Mouse (Mus musculus): ENCODE data around the gene Stra8.

Gene Stra8

GRCm38 (mm10) chr6:34903441-34903840 lies 16.5 kb upstream of the Stra8 start:
- DNase-seq (ENCODE audit: low spot score) = no peak

- DNase-seq (ENCODE audit: low spot score) = no peak
Measured at GRCm38 (mm10) chr6:34903851-34904250, 16.1 kb upstream of the Stra8 start.

GRCm38 (mm10) chr6:34904361-34904760 lies 15.6 kb upstream of the Stra8 start:
- no peak for DNase-seq (ENCODE audit: low spot score)

- DNase-seq (ENCODE audit: low spot score) = no peak
Measured at GRCm38 (mm10) chr6:34906125-34906524, 13.8 kb upstream of the Stra8 start.

- no peak for DNase-seq (ENCODE audit: low spot score)
Measured at GRCm38 (mm10) chr6:34906661-34907060, 13.3 kb upstream of the Stra8 start.

- DNase-seq (ENCODE audit: low spot score) = no peak
Measured at GRCm38 (mm10) chr6:34907121-34907614, 12.8 kb upstream of the Stra8 start.

- DNase-seq (ENCODE audit: low spot score) = no peak
Measured at GRCm38 (mm10) chr6:34907696-34908260, 12.2 kb upstream of the Stra8 start.

GRCm38 (mm10) chr6:34909631-34910345 lies 10.2 kb upstream of the Stra8 start:
- no peak for DNase-seq (ENCODE audit: low spot score)

- DNase-seq (ENCODE audit: low spot score) = peak; percentile 92
Measured at GRCm38 (mm10) chr6:34910371-34911219, 9.4 kb upstream of the Stra8 start, which contains the start of gene Wdr91. Wdr91 (minus strand) TSS chr6:34910876.

- no peak for DNase-seq (ENCODE audit: low spot score)
Measured at GRCm38 (mm10) chr6:34913341-34914040, 6.5 kb upstream of the Stra8 start.

GRCm38 (mm10) chr6:34914462-34914861 lies 5.5 kb upstream of the Stra8 start:
- no peak for DNase-seq (ENCODE audit: low spot score)

- DNase-seq (ENCODE audit: low spot score) = no peak
Measured at GRCm38 (mm10) chr6:34919146-34919545, 817 bp upstream of the Stra8 start.

GRCm38 (mm10) chr6:34920631-34921030 lies 668 bp downstream of the Stra8 start:
- no peak for DNase-seq (ENCODE audit: low spot score)

- peak; percentile 66 for DNase-seq (ENCODE audit: low spot score)
Measured at GRCm38 (mm10) chr6:34921941-34922340, 2.0 kb downstream of the Stra8 start.

GRCm38 (mm10) chr6:34927156-34927555 lies 7.2 kb downstream of the Stra8 start:
- DNase-seq (ENCODE audit: low spot score) = peak; percentile 64

- DNase-seq (ENCODE audit: low spot score) = no peak
Measured at GRCm38 (mm10) chr6:34927594-34927993, 7.6 kb downstream of the Stra8 start.

GRCm38 (mm10) chr6:34932633-34933032 lies 12.7 kb downstream of the Stra8 start:
- no peak for DNase-seq (ENCODE audit: low spot score)

GRCm38 (mm10) chr6:34936743-34937142 lies 16.8 kb downstream of the Stra8 start:
- no peak for DNase-seq (ENCODE audit: low spot score)

GRCm38 (mm10) chr6:34938280-34938928 lies 18.4 kb downstream of the Stra8 start:
- DNase-seq (ENCODE audit: low spot score) = no peak

- DNase-seq (ENCODE audit: low spot score) = peak; percentile 9
Measured at GRCm38 (mm10) chr6:34938929-34939325, 19.0 kb downstream of the Stra8 start.

GRCm38 (mm10) chr6:34939451-34939850 lies 19.5 kb downstream of the Stra8 start:
- no peak for DNase-seq (ENCODE audit: low spot score)

GRCm38 (mm10) chr6:34941496-34941895 lies 21.5 kb downstream of the Stra8 start:
- DNase-seq (ENCODE audit: low spot score) = no peak

All from MN1 (cell line).